Mouse (Mus musculus) heart, adult 2 months (tissue): Measurements from ENCODE around the gene Nxf1.

Experiments
- CTCF ChIP-seq: fragments of 200-600 bp; IDR thresholded peaks from 2 replicates; pipeline ENCODE4 v1.8.1; 2022; ENCODE audit warnings: antibody characterized with exemption, mild to moderate bottlenecking, moderate library complexity
- POLR2A ChIP-seq: fragments of 200-500 bp; IDR thresholded peaks from 2 replicates; pipeline ENCODE4 v1.6.1; 2011; ENCODE audit warnings: mild to moderate bottlenecking, low read depth, low read length, control low read depth; ENCODE audit not compliant: insufficient read depth

GRCm38 (mm10) chr19:8819596-8820423 is 62.9 kb downstream of the Nxf1 start, which contains the start of gene Hnrnpul2:
- no peak for TF ChIP-seq CTCF
- TF ChIP-seq POLR2A, result peak; percentile 97
